Mouse (Mus musculus): ENCODE measurements at regions not wholly inside any gene's neighbourhood (a gene's known extent, or its start where the extent isn't known, plus 50 kb on each side); places are given as distances from the start of the nearest gene placed in this dataset.

DNA sequence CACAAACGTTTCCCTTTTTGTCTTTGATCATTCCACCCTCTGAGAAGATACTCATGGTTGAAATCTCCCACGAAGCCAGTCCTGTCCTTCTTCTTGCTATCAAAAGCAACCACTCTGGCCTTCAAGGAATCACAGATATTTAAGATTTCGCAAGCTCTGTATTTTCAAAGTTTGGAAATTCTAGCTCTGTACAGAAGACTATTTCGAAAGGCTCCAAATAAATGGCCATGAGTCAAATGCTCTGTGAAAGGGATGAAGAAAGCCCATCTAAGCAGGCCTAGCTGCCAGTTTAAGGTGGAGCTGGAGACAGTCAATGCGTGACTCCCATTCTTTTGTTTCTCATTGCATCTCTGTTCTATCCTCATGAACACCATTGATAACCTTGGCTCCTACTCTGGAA is 363.5 kb upstream of the Runx1 start:
- TF ChIP-seq CTCF (IDR thresholded peaks at IDR 0.05; ENCODE audit: low read depth) (no peak), EP300 (IDR thresholded peaks at IDR 0.05; ENCODE audit: low read depth) (no peak)
